Mouse (Mus musculus) spleen, postnatal 36 days (tissue): ENCODE measurements around the gene Pcsk7.

ENCODE experiments used
- DNase-seq, 2 experiments: peaks; one replicate each; pipeline ENCODE4 v3.0.0; 2022; ENCODE audit warnings: low spot score in 2 of 2, mixed read lengths in 1 of 2

Pcsk7 gene

DNA sequence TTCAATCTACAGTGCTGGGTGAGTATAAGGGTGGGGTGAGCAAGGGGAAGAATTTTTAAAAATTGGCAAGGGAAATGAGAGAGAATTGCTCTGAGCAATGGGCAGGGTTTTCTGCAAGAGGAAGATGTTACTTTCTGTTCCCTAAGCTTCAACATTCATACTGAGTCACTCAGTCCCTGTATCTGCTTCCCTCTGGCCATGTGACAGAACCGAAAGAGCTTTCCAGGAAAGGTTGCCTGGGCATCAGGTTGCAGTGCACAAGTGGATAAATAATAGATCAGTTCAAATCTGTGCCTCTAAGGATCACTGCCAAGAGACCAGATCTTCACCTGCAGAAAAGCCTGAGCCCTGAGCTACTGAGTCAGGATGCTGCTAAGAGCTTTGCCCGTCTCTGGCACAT is 55.6 kb downstream of the Pcsk7 start:
- peak in 1 of 2 experiments; percentile 24 for DNase-seq

DNA sequence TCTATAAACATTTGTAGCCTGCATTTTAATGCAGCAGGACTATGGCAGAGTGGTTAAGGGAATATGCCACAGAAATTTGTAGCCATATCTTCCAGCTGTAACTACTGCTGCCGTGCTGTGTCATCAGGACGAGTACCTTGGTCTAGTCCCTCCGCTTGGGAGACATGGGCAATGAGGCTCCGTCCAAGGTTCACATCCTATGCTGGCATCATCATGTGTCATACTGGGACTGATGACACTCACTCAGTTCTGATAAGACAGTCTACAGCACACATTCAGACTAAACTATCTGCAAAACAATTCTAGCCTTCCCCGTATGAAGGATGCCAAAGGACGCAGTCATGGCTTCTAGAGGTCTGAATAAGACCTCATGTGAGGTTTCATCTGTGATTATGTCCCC is 57.3 kb downstream of the Pcsk7 start:
- no peak for DNase-seq

DNA sequence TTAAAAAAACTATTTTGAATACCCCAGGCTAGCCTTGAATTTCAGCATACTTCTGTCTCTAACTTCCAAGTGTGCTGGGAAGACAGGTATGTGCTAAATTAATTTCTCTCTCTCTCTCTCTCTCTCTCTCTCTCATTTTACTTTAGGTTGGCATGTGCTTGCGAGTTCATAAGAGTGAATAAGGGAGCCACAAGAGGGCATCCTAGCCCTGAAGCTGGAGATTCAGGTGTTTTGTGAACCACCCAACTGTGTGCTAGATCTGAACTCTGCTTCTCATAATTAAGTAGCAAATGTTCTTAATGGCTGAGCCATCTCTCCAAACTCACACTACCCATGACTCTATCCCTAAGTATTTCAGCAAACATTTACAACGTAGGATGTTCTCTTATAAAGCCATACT is 70.6 kb downstream of the Pcsk7 start:
- no peak for DNase-seq
